Mouse (Mus musculus) testis, postnatal 10 days (tissue): Measurements from ENCODE around the gene Mst1r.

Source experiments
- DNase-seq: peaks from one replicate; pipeline ENCODE4 v3.0.0; 2021; ENCODE audit warnings: low spot score

Mst1r gene

DNA sequence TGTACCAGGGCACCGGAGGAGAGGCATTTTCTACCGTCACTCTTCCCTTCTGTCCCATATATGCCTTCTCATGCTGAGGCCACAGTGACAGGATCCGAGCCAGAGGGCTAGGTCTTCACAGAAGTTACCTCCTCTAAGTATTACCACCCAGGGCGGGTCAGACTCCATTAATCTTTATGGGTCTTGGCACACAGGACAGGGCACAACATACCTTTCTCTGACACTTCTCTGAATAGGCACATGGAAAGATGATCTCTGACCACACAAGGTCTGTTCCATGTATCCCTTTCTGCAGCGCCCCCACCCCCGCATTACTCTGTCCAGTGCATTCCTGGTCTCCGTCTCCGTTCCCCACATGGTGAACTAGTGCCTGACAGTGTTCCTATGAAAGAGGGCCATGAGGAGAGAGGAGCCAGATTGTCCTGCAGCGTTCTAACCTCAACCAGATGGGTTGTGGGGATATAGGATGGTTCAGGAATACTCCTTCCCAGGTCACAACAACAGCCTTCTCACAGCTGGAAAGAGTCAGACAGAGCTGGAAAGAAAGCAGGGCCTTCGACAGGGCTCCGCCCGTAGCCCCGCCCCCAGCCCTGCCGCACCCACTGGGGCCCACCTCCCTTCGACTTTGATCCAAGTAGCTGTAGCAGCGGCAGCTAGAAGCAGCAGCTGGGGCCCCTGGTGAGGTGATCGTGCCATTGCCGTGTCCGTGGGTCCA is at the start of gene Mst1r:
Mst1r (plus strand) TSS at position 622 of the 715 bp plus-strand sequence.
- peak; percentile 89 for DNase-seq

DNA sequence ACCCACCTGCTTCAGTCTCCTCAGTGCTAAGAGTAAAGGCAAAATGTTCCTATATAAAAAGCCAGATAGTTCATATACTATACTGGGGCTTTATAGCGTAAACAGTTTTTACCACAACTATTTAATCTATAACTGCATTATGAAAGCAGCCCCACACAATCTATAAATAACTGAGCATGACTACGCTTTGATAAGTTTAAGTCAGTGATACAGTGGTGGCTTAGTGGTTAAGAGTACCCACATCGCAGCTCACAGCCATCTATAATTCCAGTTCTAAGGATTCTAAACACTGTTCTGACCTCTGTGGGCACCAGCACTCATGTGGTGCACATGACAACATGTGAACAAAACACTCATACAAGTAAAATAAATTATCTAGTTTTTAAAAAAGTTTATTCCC is 48.3 kb upstream of the Mst1r start:
- no peak for DNase-seq

DNA sequence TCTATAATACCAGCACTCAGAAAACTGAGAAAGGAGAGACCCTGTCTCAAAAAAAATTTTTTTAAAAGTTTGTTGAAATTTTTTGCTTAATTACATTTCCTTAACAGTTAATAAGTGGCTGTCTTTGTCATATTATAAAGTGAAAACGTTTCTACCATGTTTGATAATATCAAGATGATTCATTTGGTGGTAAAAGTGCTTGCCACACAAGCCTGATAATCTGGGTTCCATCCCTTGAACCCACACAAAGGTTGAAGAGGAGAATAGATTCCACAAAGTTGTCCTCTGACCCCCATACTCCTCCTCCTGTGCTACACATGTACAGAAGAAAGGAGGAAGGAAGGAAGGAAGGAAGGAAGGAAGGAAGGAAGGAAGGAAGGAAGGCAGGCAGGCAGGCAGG is 42.2 kb upstream of the Mst1r start:
- no peak for DNase-seq

DNA sequence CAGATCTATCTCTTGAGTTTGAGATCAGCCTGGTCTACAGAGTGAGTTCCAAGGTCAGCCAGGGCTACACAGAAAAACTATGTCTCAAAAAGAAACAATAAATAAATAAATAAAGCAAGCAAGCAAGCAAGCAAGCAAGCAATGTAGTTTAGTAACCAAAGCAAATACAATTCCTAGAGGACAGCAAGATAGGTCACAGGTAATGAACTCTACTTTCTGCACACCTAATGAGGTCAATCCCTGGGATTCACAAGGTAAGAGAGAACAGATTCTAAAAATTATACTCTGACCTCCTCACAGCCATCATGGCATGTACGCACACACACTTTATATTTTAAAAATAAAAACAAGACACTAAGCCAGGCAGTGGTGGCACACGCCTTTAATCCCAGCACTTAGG is 40.6 kb upstream of the Mst1r start:
- no peak for DNase-seq

DNA sequence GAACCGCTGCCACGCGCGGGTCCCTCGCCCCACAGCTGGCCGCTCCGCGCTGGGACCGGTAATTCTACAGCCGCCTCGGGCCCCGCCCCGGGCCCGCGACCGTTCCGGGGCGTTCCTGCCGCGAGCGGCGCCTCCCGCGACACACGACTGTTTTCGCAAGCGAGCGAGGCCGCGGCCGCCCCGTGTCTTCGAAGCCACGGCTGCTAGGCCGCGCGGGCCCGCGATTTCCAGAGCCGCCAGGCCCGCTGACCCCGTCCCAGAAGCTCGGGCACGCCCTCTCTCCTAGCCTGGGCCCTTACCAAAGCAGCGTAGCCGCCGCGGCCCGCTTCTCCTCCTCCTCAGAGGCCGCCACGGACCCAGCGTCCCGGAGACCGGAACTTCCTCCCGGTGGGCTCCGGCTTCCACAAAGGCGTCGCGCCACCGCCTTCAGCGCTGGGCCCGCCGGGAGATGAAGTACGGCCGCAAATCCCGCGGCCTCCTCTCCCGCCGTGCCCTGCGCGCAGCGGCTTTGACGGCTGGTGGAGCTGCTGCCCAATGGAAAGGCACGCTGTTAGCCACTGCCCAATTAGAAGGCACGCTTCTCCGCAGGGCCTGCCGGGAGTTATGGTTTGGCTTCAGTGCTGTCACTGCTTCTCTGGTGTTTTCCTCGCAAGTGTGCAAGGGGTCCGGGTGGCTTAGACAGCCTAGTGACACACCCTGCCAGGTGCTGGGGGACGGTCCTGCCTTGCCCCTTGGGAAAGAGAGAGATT is 34.1 kb upstream of the Mst1r start:
- DNase-seq: peak; percentile 91

DNA sequence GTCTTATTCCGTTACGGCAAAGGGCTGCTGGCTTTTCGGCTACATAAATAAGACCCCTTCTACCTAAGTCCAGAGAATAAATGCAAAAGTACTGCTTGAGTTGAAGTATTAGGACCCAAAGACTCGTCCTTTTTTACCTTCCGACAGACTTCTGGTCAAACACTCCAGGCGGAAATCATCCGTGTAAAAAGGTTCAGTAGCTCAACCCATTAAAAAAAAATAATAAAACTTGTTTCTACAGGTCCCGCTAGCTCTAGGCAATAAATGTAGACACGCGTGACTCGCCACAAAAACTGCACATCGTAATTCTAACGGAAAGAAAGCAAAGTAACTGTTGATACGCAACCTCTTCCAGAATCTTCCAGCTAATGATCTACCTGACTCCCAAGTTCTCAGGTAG is 33.5 kb upstream of the Mst1r start, which contains the start of gene Rbm6:
Rbm6 (minus strand) TSS at position 101 of the 400 bp plus-strand sequence.
- no peak for DNase-seq

DNA sequence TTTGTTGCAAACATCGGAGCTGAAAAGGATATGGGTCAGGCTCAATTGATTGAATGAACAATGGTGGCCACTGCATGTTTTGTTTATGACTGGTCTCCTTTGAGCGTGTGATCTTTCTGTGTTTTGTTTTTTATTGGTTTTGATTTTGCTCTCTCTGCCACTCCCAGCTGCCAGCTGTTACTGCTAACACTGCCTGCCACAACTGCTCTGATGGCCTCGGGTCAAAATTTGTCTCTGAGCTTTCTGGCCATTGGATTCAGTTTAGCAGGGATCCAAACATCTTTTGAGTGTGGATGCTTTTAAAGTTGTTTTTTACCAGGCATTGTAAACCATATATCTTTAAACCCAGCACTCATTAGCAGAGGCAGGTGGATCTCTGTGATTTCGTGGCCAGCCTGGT is 26.3 kb upstream of the Mst1r start:
- no peak for DNase-seq

DNA sequence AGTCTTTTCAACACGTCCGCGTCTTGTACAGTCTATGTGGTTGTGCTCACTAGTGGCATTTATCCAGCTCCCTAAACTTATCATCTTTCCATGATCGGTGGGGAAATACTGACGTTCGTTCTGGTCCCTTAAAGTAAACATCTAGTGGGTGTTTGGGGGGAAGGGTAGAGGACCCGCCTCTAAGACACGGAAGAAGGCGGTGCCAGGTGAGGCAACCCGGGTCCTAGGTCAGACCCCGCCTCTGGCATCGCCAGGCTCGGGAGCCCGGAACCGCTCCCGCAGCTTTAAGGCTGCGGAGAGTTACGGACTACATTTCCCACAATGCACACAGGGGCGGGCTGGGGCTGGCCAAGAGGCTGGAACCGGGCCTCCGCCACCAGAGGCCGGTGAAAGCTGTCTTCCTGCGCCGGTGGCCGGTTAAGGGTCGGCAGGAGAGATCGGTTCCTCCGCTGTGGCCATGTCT is 18.8 kb upstream of the Mst1r start, which contains the start of gene Mon1a:
Mon1a (plus strand) TSS at position 348 of the 463 bp plus-strand sequence.
- peak; percentile 81 for DNase-seq

DNA sequence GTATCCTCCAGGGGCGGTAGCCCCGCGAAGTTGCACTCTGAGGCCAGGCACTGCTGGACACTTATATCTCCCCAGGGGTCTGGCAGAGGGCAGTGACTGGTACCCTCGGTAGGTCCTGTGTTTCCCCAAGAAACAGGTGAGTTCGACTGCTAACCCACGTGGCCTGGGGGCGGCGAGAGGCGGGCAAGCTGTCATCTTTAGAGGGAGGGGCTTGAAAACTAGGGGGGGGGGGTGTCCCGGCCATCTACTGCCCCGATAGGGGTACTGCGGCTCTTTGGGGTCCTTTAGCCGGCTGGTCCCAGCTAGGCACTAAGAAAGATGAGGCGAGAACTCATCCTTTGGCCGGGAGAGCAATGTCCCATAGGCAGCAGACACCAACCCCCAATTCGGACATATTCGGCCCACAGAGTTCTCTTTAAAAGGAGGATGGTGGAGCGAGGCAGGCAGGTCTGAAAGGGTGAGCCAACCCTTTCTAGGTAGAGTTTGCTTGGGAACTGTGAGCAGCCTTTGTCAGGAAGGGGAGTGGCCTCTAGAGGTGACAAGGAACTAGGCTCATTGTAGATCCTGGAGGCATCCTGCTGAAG is 18.3 kb upstream of the Mst1r start:
- no peak for DNase-seq

DNA sequence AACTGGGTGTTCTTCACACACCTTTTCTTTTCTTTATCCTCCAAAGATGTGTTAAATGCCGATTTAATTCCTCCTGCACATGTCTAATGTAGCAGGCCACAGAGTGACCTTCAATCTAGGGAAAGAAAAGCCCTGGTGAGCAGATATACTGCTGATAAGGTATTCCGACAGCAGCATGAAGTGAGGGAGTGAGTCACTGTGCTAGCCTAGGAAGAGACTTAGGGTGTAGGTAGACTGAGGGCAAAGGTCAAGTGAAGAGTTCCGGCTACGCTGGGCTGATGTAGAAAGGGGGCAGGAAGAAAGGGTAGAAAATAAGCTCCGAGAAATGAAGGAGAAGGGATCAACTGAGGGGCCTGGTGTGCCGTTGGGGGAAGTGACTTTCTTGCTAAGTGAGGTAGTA is 16.4 kb upstream of the Mst1r start:
- no peak for DNase-seq

DNA sequence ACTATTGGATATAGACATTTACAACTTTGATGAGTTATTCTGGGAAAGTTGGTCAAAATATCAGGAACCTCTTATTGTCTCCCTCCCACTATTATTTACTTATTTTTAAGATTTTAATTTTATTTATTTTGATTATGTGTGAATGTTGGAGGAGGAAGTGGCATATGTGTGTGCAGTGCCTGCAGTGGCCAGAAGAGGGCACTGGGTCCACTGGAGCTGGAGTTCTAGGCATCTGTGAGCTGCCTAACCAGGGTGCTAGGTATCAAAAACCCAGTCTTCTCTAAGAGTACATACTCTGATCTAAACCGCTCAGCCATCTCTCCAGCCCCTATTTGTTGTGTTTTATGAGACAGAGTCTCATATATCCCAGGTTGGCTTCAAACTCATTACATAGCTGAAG is 15.7 kb upstream of the Mst1r start:
- DNase-seq: no peak

DNA sequence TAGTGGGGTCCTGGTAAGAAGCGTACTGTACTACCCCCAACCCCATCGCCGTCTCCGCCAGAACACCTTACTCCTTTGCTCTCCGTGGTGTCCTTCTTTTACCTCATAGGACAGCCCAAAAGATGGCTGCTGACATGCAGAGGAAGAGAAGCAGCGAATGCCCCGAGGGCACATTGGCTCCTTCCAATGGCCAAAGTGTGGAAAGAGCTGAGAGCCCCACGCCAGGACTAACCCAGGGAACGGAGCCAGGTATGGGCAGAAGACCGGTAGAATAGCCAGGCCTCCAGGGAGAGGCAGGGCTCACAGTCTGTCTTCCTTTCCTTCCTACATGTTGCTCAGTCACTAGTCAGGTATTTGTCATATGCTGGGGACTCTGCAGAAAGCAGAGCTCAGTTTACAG is 8.1 kb upstream of the Mst1r start:
- no peak for DNase-seq

DNA sequence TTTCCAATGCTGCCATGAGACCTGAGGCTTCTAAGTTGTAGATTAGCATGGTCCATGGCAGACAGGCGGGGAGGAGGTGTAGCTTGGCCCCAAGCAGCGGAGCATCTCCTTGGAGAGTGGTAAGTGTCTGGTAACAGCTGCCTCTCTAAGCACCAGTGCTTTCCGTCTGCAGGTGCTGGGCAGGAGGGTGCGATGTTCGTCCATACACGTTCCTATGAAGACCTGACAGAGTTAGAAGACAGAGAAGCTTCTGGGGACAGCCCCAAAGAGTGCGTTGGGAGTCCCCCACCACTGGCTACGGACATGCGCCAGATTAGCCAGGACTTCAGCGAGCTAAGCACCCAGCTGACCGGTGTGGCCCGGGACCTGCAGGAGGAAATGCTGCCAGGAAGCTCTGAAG is 6.8 kb upstream of the Mst1r start:
- no peak for DNase-seq

DNA sequence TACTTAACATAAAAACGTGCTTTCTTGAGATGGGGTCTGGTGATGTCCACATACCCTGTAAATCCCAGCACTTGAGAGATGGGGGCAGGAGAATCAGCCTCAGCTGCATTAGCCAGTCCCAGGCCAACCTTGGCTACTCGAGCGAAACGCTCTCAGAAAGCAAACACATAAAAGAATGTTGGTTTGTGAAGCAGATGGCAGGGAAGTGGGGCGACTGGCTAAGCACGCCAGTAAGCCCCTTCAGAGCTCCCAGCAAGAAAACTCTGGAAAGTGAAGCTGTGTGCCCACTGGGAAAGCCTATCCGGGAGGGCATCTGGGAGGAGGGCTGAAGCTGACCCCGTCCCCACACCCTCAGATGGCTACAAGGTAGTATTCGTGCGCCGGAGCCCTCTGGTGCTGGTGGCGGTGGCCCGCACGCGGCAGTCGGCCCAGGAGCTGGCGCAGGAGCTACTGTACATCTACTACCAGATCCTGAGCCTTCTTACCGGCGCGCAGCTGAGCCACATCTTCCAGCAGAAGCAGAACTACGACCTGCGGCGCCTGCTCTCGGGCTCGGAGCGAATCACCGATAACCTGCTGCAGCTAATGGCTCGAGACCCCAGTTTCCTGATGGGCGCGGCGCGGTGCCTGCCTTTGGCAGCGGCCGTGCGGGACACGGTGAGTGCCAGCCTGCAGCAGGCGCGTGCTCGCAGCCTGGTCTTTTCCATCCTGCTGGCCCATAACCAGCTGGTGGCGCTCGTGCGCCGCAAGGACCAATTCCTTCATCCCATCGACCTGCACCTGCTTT is 5.6 kb upstream of the Mst1r start:
- peak; percentile 83 for DNase-seq

DNA sequence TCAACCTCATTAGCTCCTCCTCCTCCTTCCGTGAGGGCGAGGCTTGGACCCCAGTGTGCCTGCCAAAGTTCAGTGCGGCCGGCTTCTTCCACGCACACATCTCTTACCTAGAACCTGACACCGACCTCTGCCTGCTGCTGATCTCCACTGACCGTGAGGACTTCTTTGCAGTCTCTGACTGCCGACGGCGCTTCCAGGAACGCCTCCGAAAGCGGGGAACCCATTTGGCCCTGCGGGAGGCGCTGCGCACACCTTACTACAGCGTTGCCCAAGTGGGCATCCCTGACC is 5.1 kb upstream of the Mst1r start:
- DNase-seq: no peak

DNA sequence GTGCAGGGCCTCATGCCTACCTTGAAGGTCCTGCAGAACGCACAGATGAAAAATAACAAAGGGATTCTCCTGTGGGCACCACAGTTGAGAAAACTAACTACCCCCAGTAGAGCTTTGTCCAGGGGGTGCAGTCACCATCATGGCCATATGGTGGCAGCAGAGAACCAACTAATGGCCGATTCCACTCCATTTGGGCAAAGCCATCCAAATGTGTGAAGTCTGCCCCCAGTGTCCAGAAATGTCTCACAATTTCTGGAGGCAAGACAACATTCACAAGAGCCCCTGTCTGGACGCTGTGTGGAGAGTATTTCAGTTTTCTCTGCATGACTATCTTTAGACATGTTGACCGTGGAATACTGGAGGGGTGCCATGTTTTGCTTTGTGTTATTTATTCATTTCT is 1.9 kb upstream of the Mst1r start:
- DNase-seq: peak; percentile 93

DNA sequence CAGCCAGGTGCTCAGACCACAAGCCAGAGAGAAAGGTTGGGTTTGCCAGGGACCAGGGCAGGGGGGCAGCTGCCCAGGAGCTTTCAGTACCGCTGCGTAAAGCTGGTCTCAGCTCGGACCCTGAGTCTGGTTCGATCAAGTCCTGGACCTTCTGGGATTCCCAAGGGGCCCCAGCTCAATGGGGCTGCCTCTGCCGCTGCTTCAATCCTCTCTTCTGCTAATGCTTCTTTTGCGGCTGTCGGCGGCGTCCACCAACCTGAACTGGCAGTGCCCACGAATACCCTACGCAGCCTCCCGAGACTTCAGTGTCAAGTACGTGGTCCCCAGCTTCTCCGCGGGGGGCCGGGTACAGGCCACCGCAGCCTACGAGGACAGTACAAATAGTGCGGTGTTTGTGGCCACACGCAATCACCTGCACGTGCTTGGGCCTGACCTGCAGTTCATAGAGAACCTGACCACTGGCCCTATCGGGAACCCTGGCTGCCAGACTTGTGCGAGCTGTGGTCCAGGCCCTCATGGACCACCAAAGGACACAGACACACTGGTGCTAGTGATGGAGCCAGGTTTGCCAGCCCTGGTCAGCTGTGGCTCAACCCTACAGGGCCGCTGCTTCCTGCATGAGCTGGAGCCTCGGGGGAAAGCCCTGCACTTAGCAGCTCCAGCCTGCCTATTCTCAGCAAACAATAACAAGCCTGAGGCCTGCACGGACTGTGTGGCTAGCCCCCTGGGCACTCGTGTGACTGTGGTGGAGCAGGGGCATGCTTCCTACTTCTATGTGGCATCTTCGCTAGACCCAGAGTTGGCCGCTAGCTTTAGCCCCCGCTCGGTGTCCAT is 511 bp downstream of the Mst1r start:
- no peak for DNase-seq

DNA sequence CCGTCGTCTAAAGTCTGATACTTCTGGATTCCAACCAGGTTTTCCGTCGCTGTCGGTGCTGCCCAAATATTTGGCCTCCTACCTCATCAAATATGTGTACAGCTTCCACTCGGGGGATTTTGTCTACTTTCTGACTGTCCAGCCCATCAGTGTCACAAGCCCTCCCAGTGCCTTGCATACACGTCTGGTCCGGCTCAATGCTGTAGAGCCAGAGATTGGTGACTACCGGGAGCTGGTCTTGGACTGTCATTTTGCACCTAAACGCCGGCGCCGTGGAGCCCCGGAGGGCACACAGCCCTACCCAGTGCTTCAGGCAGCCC is 1.1 kb downstream of the Mst1r start:
- no peak for DNase-seq

DNA sequence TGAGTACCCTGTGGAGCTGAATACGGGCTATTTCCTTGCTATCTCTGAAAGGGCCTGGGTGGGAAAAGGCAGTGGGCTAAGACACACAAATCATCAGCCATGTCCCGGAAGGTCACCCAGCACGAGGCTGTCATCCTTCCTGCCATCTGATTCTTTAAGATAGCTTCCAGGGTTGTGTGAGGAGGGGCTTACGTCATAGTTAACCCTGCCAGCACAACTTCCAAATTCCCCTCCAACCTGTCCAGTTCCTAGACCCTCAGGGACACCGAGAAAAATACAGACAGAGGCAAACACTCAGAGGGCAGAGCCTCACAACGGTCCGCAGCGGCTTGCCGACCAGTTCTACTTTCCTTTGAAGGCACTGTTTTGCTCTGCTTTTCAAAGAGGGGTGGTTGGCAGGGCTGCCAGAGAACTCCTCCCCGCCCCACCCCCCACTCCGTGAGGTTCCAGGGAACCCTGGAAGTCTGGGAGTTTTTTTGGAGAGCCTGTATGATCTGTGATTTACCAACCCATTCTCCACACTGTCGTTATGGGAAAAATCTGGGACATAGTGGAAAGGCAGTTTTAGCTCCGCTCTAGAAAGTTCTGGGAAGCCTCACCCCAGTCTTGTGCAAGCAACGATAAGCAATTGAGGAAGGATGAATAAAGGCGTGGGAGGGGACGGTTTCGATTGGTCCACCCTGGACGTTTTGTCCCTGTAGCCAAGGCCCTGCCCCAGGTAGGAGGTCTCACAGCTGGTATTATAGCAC is 1.9 kb downstream of the Mst1r start:
- no peak for DNase-seq

DNA sequence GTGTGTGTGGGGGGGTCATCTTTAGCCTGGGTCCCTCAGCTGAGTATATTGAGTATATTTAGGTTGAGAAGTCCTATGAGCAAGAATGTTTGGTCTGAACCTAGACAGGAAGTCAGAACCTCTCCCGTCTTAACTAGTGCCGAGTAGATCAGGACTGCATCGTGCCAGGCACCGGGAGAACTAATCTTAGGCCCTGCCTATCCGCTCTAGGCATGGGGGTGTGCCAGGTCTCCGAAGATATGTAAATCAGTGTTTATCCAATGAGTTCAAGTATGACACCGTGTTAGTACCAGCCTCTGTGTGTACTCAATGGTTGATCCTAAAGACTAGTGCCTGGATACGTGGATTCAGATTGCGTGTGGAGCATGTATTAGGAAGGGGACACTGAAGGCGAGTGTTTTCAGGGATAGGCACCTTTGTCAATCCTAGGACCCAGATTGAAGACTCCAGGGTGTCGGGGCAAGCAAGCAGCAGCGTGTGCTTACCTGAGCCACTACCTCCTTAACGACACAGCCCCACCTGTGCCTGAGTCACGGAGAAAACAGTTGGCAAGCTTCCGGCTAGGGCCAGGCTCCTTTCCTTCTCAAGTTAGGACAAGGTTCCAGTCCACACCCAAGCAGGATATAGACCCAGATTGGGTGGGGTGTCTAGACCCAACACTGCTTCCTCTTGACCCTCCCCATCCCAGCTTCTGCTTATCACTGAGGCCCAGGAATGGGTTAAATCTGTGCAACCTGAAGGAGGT is 3.5 kb downstream of the Mst1r start:
- DNase-seq: no peak
